8 mouse cellular contexts compared by ENCODE assay signal in genomic region chr1:50926374-50927060, GRCm38 (mm10). TPM values are rescaled to one million over a fixed set of nuclear protein-coding genes. Genes with fewer than 3 reads are reported as not detected.
DNase-seq lines count a peak whose midpoint lies in the region; ATAC-seq and TF ChIP-seq lines count a peak whose summit lies in the region.

No protein-coding gene starts in this region.

- DNase-seq in cerebellum, adult 11-12 months = no peak
- DNase-seq in spleen, adult 2 months (ENCODE audit: low read depth in 1 of 2, low spot score in 2 of 2) = no peak
- DNase-seq in spleen, postnatal 14 days (ENCODE audit: low spot score in 2 of 2) = no peak
- DNase-seq in limb, embryonic 11.5 days (ENCODE audit: low spot score) = no peak

- TF ChIP-seq POLR2A in spleen, adult 2 months (IDR thresholded peaks at IDR 0.05; ENCODE audit: low read depth, low read length) = no peak

- H3K4me3 ChIP-seq in spleen, adult 2 months (ENCODE audit: extremely low read depth, insufficient read depth, insufficient read length) = peak overlapping the region; percentile 31; the same call in 1 of the 2 replicates
- peak overlapping the region; percentile 64 for H3K4me3 ChIP-seq in heart, embryonic 15.5 days
- H3K4me3 ChIP-seq in limb, embryonic 11.5 days (ENCODE audit: low read depth, low read length) = peak overlapping the region; percentile 60
- H3K4me3 ChIP-seq in neural tube, embryonic 15.5 days (replicated peaks) = peak overlapping the region; percentile 52

- H3K27ac ChIP-seq in spleen, adult 2 months (ENCODE audit: insufficient read depth, low read length) = no peak overlapping the region
- H3K27ac ChIP-seq in heart, embryonic 15.5 days = no peak overlapping the region
- no peak overlapping the region for H3K27ac ChIP-seq in limb, embryonic 11.5 days (replicated peaks; ENCODE audit: low read depth, low read length)
- peak overlapping the region; percentile 98 for H3K27ac ChIP-seq in neural tube, embryonic 15.5 days (replicated peaks)

- peak overlapping the region; percentile 46 for H3K9ac ChIP-seq in heart, embryonic 15.5 days
- peak overlapping the region; percentile 40; the same call in 1 of the 2 replicates for H3K9ac ChIP-seq in limb, embryonic 11.5 days (ENCODE audit: low read length)
- H3K9ac ChIP-seq in neural tube, embryonic 15.5 days (replicated peaks) = peak overlapping the region; percentile 93

- peak overlapping the region; percentile 100 for H3K4me2 ChIP-seq in heart, embryonic 15.5 days
- peak overlapping the region; percentile 93 for H3K4me2 ChIP-seq in limb, embryonic 11.5 days (ENCODE audit: low read depth, severe bottlenecking)
- H3K4me2 ChIP-seq in neural tube, embryonic 15.5 days = peak overlapping the region; percentile 92

- H3K9me3 ChIP-seq in heart, embryonic 15.5 days (replicated peaks) = no peaks in the 10 kb centered on the region
- no peaks in the 10 kb centered on the region for H3K9me3 ChIP-seq in limb, embryonic 11.5 days (ENCODE audit: control insufficient read depth, low read length)
- H3K9me3 ChIP-seq in neural tube, embryonic 15.5 days (replicated peaks) = no peaks in the 10 kb centered on the region

- H3K4me1 ChIP-seq in spleen, adult 2 months (ENCODE audit: control insufficient read depth, insufficient read depth, insufficient read length) = peaks cover 7% of the 10 kb centered on the region; the same call in 1 of the 2 replicates
- H3K4me1 ChIP-seq in heart, embryonic 15.5 days (replicated peaks) = peaks cover 20% of the 10 kb centered on the region
- H3K4me1 ChIP-seq in limb, embryonic 11.5 days (ENCODE audit: control insufficient read depth, insufficient read depth, low read length) = 0 out of 2 replicates have a peak, but pooled peaks cover 4% of the 10 kb centered on the region
- H3K4me1 ChIP-seq in neural tube, embryonic 15.5 days = peaks cover 6% of the 10 kb centered on the region; the same call in 1 of the 2 replicates

- H3K36me3 ChIP-seq in spleen, adult 2 months (ENCODE audit: control insufficient read depth, insufficient read depth, low read length) = no peaks in the 10 kb centered on the region
- no peaks in the 10 kb centered on the region for H3K36me3 ChIP-seq in heart, embryonic 15.5 days
- H3K36me3 ChIP-seq in limb, embryonic 11.5 days (ENCODE audit: control insufficient read depth, insufficient read depth, low read length) = no peaks in the 10 kb centered on the region
- no peaks in the 10 kb centered on the region for H3K36me3 ChIP-seq in neural tube, embryonic 15.5 days

- peak; percentile 63 for ATAC-seq in cerebellum, adult (ENCODE audit: insufficient number of reproducible peaks, low FRiP score, low TSS enrichment)
- no peak for ATAC-seq in heart, embryonic 15.5 days (replicated peaks; ENCODE audit: insufficient number of reproducible peaks, insufficient read depth, low FRiP score, low read depth)
- ATAC-seq in limb, embryonic 11.5 days (ENCODE audit: insufficient number of reproducible peaks, low FRiP score, low TSS enrichment, low read depth) = peak; percentile 52; the same call in 1 of the 2 replicates
- peak; percentile 67 for ATAC-seq in neural tube, embryonic 15.5 days (ENCODE audit: low FRiP score)
- no peak for ATAC-seq in activated CD4-positive, CD25-positive, alpha-beta regulatory T cell, adult 4 months

- no peak for TF ChIP-seq CTCF in spleen, adult 2 months (IDR thresholded peaks at IDR 0.05; ENCODE audit: extremely low read depth, insufficient read depth, insufficient read length, insufficient replicate concordance)

- H3K27me3 ChIP-seq in spleen, adult 2 months (ENCODE audit: control insufficient read depth, insufficient read depth, low read length) = peaks cover 13% of the 10 kb centered on the region
- H3K27me3 ChIP-seq in heart, embryonic 15.5 days = peaks cover 29% of the 10 kb centered on the region
- peaks cover 20% of the 10 kb centered on the region for H3K27me3 ChIP-seq in limb, embryonic 11.5 days (ENCODE audit: control insufficient read depth, insufficient read depth, low read length)
- no peaks in the 10 kb centered on the region for H3K27me3 ChIP-seq in neural tube, embryonic 15.5 days (replicated peaks)

- 6% methylated on average over 23 of the region's 23 CpGs for WGBS in spleen, adult 2 months
- 2% methylated on average over 23 of the region's 23 CpGs for WGBS in heart, embryonic 15.5 days
- WGBS in limb, embryonic 11.5 days = 2% methylated on average over 23 of the region's 23 CpGs
- under 1% methylated on average over 23 of the region's 23 CpGs for WGBS in neural tube, embryonic 15.5 days

RNA-seq across cellular contexts. Expression of gene Tmeff2, which starts 26.1 kb away (rescaled TPM):
- polyA plus RNA-seq in spleen, adult 2 months (2012; rRNA removed) = 0.05 and 0.08 TPM in 2 replicates
- 1.6 and 3.5 TPM in 2 replicates for polyA plus RNA-seq in heart, embryonic 15.5 days (2015; fragmentation: Nextera tagmentation; extraction: Ambion mirVana)
- 3.5 and 4.1 TPM in 2 replicates for polyA plus RNA-seq in limb, embryonic 11.5 days (2014; fragmentation: Nextera tagmentation; extraction: Ambion mirVana)
- polyA plus RNA-seq in neural tube, embryonic 15.5 days (2015; fragmentation: Nextera tagmentation; extraction: Ambion mirVana) = 80.6 and 95.3 TPM in 2 replicates
- 1 to 10 TPM in 1 of 2 experiments, not detected in 1; 1.8 TPM for polyA plus RNA-seq in activated CD4-positive, CD25-positive, alpha-beta regulatory T cell, adult 4 months (2017; shearing (Covaris generic))

Comparison
In these comparisons a context has a peak if more than half of its experiments do, and no peak if none do; other contexts are left out.
1. ATAC-seq: peak in cerebellum, adult (single experiment), limb, embryonic 11.5 days (single experiment) and neural tube, embryonic 15.5 days (single experiment); none in heart, embryonic 15.5 days (single experiment) and activated CD4-positive, CD25-positive, alpha-beta regulatory T cell, adult 4 months (single experiment).
2. H3K9ac ChIP-seq: peak in every context shown above with its lines; median percentile 93 in neural tube, embryonic 15.5 days; 46 in heart, embryonic 15.5 days; 40 in limb, embryonic 11.5 days.
3. RNA of gene Tmeff2, which starts 26.1 kb away (polyA plus RNA-seq): 80.6 to 95.3 TPM in neural tube, embryonic 15.5 days; 3.5 to 4.1 TPM in limb, embryonic 11.5 days, 1.8 TPM in activated CD4-positive, CD25-positive, alpha-beta regulatory T cell, adult 4 months, 1.6 to 3.5 TPM in heart, embryonic 15.5 days and 0.05 to 0.08 TPM in spleen, adult 2 months; every median in the first group is over 10 times any median in the second.
4. Peak in every context shown above with its lines, with median percentiles within 50 percentile points of each other: H3K4me3 ChIP-seq and H3K4me2 ChIP-seq.